Mouse (Mus musculus) MEL (cell line): ENCODE data around the gene Cenpt.
A peak's percentile ranks its signal among the peaks of the same experiment; 100 is the strongest.

Experiments used
- CTCF ChIP-seq, 3 experiments: IDR thresholded peaks in 2 of 3; conservative IDR thresholded peaks in 1 of 3; 2 replicates each; pipeline ENCODE4 v1.5.1; 2011 to 2012; ENCODE audit warnings: low read length in 3 of 3, low read depth in 2 of 3, mild to moderate bottlenecking in 2 of 3, improper control_type of control experiment in 1 of 3, inconsistent platforms in 1 of 3, mixed read lengths in 1 of 3, moderate library complexity in 1 of 3; ENCODE audit not compliant: control insufficient read depth in 1 of 3, insufficient read depth in 1 of 3, poor library complexity in 1 of 3, severe bottlenecking in 1 of 3
- EP300 ChIP-seq, 2 experiments: IDR thresholded peaks; 2 replicates each; pipeline ENCODE4 v1.6.1; 2011; ENCODE audit warnings: improper control_type of control experiment in 2 of 2, low read length in 2 of 2, low read depth in 1 of 2, mild to moderate bottlenecking in 1 of 2
- HCFC1 ChIP-seq: IDR thresholded peaks from 2 replicates; pipeline ENCODE4 v1.6.1; 2012; ENCODE audit warnings: low read depth, mild to moderate bottlenecking, inconsistent platforms, low read length, improper control_type of control experiment, moderate library complexity
- MAFK ChIP-seq: IDR thresholded peaks from 2 replicates; pipeline ENCODE4 v1.6.1; 2011; ENCODE audit warnings: low read depth, mild to moderate bottlenecking, low read length, improper control_type of control experiment, borderline replicate concordance
- MAX ChIP-seq: IDR thresholded peaks from 2 replicates; pipeline ENCODE4 v1.6.1; 2011; ENCODE audit warnings: low read length, improper control_type of control experiment
- MAZ ChIP-seq: IDR thresholded peaks from 2 replicates; pipeline ENCODE4 v1.6.1; 2012; ENCODE audit warnings: low read depth, mild to moderate bottlenecking, inconsistent platforms, low read length, improper control_type of control experiment
- MYB ChIP-seq: IDR thresholded peaks from 2 replicates; pipeline ENCODE4 v1.6.1; 2011; ENCODE audit warnings: mild to moderate bottlenecking, low read depth, low read length, improper control_type of control experiment
- NELFE ChIP-seq: IDR thresholded peaks from 2 replicates; pipeline ENCODE4 v1.6.1; 2011; ENCODE audit warnings: low read depth, low read length, improper control_type of control experiment
- POLR2A ChIP-seq, 2 experiments: IDR thresholded peaks; 2 replicates each; pipeline ENCODE4 v1.6.1; 2011 to 2012; ENCODE audit warnings: low read length in 2 of 2, mild to moderate bottlenecking in 2 of 2, control low read depth in 1 of 2, improper control_type of control experiment in 1 of 2, low read depth in 1 of 2, moderate library complexity in 1 of 2; ENCODE audit not compliant: control insufficient read depth in 1 of 2, insufficient read depth in 1 of 2, poor library complexity in 1 of 2
- POLR2AphosphoS5 ChIP-seq: IDR thresholded peaks from 2 replicates; pipeline ENCODE4 v1.6.1; 2012; ENCODE audit warnings: low read depth, borderline replicate concordance, mild to moderate bottlenecking, inconsistent platforms, low read length, moderate library complexity, mixed read lengths
- RAD21 ChIP-seq: IDR thresholded peaks from 2 replicates; pipeline ENCODE4 v1.6.1; 2011; ENCODE audit warnings: mild to moderate bottlenecking, low read depth, low read length, improper control_type of control experiment
- TAL1 ChIP-seq: IDR thresholded peaks from 2 replicates; pipeline ENCODE4 v1.6.1; 2012; ENCODE audit warnings: mild to moderate bottlenecking, inconsistent platforms, low read length, moderate library complexity, mixed read lengths
- TBP ChIP-seq: IDR thresholded peaks from 2 replicates; pipeline ENCODE4 v1.8.0; 2011; ENCODE audit warnings: low read depth, low read length, improper control_type of control experiment
- TCF12 ChIP-seq: IDR thresholded peaks from 2 replicates; pipeline ENCODE4 v1.6.1; 2014; ENCODE audit warnings: low read depth, mild to moderate bottlenecking, inconsistent platforms, low read length, improper control_type of control experiment, moderate library complexity

- TF ChIP-seq CTCF (IDR thresholded peaks at IDR 0.05 in 2 of 3, conservative IDR thresholded peaks at IDR 0.05 in 1 of 3; ENCODE audit: control insufficient read depth in 1 of 3, insufficient read depth in 1 of 3, low read depth in 2 of 3, low read length in 3 of 3, poor library complexity in 1 of 3, severe bottlenecking in 1 of 3) (no peak), NELFE (peak; percentile 79), POLR2A (IDR thresholded peaks at IDR 0.05; ENCODE audit: control insufficient read depth in 1 of 2, insufficient read depth in 1 of 2, low read depth in 1 of 2, low read length in 2 of 2, poor library complexity in 1 of 2) (peak; percentile 65 to 68; a peak in 2 of 4 replicates), TBP (no peak), EP300 (IDR thresholded peaks at IDR 0.05; ENCODE audit: low read depth in 1 of 2, low read length in 2 of 2) (no peak), TAL1 (no peak), TCF12 (peak; percentile 74), MYB (no peak), MAX (0 out of 2 replicates have a peak, but pooled peaks have one; percentile 45), POLR2AphosphoS5 (no peak), MAFK (no peak), RAD21 (no peak), MAZ (peak; percentile 91), HCFC1 (peak; percentile 90)
Measured at GRCm38 (mm10) chr8:105900180-105900940, 47.3 kb upstream of the Cenpt start, which contains the start of gene Pskh1.
